Mouse (Mus musculus) granulocyte monocyte progenitor cell, adult 5-6 weeks (primary cell): ENCODE measurements at regions not wholly inside any gene's neighbourhood (a gene's known extent, or its start where the extent isn't known, plus 50 kb on each side); places are given as distances from the start of the nearest gene placed in this dataset.

Experiments
- ATAC-seq: replicated peaks from 2 replicates; pipeline ENCODE4 v1.8.0; 2016; ENCODE audit warnings: mild to moderate bottlenecking, moderate TSS enrichment, inconsistent platforms; ENCODE audit not compliant: poor library complexity, severe bottlenecking

GRCm38 (mm10) chr7:64060582-64060981, 93.1 kb upstream of the Trpm1 start:
- ATAC-seq = no peak

DNA sequence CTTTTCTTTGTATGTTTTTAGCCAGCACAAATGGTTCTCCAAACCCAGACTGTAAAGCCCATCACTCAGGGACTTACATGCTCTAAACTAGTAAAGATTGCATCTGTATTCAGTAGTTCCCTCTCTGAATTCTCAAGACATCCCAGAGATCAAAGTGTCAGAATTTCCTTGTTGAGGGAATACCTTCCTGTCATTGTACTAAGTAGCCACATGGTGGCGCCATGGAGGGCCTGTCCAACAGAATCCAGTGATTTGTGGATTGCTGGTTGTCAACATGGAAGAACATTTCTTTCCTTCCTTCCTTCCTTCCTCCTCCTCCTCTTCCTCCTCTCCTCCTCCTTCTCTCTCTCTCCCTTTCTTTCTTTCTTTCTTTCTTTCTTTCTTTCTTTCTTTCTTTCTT, 93.6 kb upstream of the Trpm1 start:
- ATAC-seq = 0 out of 2 replicates have a peak, but pooled peaks have one; percentile 33

DNA sequence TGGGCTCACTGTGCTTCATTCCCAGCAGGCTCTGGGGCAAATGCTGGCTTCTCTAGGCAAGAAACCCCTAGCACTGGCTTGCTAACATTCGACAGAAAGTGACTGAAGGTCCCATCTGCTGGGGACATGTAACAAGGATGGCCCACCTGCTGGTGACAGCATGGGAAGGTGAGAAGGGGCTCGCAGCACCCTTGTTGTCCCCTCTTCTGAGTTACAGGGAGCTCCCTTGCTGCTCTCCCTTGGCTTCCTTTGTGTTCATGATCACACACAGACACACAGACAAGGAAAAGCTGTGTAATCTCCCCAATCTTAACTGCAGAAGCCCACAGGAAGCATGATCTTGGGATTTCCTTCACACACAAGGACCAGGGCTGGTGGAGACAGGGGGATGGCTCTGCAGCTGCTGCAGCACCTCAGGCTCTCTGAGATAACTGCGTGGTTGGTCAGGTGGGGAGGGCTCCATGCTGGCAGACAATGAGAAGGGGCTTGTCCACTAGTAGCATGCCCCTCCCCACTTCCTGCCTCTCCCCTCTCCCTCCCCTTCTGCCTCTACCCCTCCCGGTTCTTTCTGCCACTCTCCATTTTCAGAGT, 95.3 kb upstream of the Trpm1 start:
- ATAC-seq = 0 out of 2 replicates have a peak, but pooled peaks have one; percentile 3

DNA sequence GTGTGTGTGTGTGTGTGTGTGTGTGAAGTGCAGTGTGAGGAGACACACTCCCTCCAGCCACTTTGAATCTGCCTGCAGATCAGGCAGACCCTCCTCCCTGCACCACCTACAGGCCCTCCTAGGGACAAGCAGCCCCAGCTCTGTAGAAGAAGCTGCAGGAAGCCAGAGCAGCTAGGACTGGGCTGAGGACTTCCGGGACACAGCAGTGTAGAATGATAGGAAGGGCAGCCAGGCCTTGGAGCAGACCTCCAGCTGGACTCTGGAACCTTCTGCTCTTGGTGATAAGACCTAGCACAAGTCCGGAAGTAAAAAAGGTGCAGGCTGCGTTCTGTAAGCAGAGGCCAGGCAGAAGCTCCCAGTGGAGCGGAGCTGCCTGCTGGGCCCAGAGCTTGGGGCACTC, 95.8 kb upstream of the Trpm1 start:
- ATAC-seq = peak; percentile 77

DNA sequence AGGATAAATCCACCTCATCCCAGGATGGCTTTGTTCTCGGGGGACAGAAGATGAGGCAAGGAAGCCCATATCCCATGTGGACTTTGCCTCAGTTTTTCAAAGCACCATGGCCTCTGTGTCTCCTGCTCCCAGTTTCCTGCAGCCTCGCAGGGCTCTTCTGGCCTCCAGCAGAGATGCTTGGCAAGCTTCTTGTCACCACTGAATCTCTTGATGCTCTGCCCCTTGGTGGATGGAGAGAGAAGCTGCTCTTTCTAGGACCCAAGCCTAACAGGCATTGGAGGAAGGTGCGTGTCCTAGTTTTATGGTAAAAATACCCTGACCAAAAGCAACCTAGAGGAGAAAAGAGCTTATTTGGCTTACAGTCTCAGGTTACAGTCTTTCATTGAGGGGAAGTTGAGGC, 97.1 kb upstream of the Trpm1 start:
- no peak for ATAC-seq

DNA sequence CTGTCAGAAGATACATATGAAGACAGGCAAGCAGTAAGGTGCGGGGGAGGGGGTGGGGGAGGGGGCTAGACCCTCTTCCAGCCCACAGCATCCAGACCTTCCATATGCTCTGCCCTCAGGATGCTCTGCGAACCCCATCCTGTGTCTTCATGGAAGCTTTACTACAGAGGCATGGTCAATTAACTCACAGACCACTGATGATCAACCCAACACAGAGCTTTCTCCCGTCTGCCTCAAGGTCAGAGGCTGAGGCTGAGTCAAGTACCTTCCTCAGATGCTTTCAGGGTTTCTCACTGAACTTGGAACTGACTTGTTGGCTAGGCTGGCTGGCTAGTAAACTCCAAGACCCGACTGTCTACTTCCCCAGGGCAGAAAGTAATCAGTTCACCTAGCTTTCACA, 98.6 kb upstream of the Trpm1 start:
- ATAC-seq = no peak

- ATAC-seq = peak; percentile 12
Observed at GRCm38 (mm10) chr7:64053766-64054165, 99.9 kb upstream of the Trpm1 start.

DNA sequence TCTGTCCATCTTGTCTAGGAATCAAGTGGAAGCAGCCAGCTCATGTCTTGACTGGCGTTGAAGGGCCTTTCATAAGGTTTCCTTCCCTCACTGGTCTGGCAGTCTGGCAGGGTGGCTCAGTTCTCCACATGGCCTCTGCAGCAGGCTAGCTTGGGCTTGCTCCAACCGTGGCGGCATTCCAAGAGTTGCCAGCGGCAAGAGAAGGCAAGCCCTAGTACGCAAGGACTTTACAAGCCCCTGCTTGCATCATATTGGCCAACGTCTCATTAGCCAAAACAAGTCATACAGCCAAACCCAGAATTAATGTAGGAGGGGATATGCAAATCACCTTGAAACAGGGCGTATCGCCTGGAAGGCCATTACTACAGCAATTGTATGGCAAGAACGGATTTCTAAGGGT, 101.2 kb upstream of the Trpm1 start:
- peak; percentile 21 for ATAC-seq

GRCm38 (mm10) chr7:64050826-64051401, 102.7 kb upstream of the Trpm1 start:
- peak; percentile 43 for ATAC-seq

- ATAC-seq = no peak
Observed at GRCm38 (mm10) chr7:64050246-64050645, 103.4 kb upstream of the Trpm1 start.

DNA sequence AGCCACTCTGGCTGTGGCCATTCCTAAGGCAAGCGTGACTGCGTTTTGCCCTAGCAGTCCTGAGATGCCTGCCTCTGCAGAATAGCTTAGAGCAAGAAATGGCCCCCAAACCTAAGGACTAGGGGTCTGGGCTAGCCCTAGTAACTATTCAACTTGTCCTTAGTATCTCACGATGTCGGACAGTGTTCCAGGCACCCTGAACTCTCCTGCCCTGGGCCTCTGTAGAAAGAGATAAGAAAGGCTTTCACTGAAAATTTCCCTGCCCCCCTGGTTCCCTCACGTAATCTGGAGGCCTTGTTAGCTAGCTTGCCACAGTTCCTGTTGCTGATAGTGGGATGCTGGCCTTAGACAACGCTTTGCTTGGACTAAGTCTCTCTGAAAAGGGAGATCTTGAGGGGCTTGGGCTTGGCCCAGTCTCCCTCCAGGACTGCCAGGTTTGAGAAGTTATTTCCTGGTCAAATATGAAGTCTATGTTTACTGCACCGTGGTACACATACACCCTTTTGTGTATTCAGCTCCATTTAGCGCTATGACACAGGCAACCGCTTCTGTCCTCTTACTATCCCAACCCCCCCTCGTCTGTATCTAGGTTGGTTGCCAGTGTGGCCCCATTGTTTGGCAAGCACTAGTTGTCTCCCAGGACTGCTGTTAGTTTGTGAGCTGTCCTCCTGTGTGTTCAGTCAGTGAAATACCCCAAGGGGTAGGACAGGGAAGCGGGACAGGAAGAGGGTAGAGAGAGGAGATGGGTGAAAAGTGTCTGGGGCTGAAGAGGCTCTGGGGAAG, 104.3 kb upstream of the Trpm1 start:
- ATAC-seq = peak; percentile 15

GRCm38 (mm10) chr7:64048452-64049182, 105.0 kb upstream of the Trpm1 start:
- ATAC-seq = peak; percentile 62

DNA sequence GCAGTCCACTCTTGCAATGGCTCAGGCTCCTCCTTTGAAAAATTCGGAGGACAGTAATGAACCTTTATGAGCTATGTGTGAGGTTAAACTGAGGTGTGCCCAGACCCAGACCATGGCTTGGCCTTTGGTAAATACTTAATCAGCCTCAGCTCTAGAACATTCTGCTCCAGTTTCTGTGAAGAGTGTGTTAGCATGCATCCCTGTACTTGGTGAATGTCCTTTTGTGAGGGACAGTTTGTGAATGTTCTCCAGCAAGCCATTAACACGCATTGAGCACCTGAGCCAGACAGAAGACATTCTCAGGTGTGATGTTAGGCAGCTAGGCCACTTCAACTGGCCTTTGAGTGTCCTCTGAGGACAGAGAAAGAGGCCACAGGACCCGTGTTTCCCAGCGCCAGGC, 105.8 kb upstream of the Trpm1 start:
- ATAC-seq = no peak

GRCm38 (mm10) chr7:64045292-64045691, 106.6 kb upstream of the Klf13 start:
- no peak for ATAC-seq

- peak; percentile 39 for ATAC-seq
Observed at GRCm38 (mm10) chr7:64042978-64043377, 104.3 kb upstream of the Klf13 start.

DNA sequence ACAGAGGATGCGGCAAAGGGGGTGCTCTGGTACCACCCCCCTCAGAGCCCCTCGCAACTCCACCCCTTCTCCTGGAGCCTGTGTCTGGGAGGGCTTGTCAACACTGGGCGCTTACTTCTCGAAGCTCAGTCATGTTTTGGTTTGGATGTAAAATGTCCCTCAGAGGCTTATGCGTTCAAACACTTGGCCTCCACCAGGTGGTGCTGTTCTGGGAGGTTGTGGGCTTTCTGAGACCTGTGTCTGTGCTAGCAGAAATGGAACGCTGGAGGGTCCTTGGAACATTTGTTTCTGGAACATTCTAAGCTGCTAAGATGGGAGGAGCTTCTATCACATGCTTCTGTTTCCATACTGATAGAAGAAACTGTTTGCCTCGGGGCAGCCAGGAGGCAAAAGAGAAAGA, 102.6 kb upstream of the Klf13 start:
- ATAC-seq = no peak

DNA sequence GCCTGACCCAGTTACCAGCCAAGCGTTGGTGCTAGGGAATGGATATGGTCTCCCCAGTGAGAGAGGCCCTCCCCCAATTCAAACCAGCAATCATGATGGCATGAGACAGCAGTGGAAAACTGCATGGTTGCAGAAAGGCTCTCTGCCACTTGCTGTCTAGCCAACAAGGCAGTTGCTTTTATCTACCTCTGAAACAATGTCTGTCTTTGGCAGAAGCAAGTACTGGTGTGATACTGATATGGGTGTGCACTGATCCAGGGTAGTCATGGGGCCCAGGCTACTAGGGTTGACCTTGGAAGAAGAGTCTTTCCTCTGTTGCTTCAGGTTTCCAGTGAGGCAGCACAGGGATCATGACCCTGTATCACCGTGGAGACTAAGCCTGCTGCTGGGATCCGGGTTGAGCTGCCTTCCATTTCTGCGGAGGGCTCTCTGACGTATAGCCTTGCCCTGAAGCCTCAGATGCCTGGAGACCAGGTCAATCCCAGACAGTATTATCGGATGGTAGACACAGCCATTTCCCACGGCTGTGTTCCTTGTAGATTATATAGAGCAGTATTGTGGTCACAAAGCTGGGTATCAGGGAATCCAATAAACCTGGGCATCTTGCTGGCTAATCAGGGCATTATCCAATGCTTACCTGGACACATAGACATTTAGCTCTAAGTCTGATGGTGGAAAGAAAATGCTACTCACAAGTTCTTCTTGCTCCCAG, 101.5 kb upstream of the Klf13 start:
- ATAC-seq = no peak

DNA sequence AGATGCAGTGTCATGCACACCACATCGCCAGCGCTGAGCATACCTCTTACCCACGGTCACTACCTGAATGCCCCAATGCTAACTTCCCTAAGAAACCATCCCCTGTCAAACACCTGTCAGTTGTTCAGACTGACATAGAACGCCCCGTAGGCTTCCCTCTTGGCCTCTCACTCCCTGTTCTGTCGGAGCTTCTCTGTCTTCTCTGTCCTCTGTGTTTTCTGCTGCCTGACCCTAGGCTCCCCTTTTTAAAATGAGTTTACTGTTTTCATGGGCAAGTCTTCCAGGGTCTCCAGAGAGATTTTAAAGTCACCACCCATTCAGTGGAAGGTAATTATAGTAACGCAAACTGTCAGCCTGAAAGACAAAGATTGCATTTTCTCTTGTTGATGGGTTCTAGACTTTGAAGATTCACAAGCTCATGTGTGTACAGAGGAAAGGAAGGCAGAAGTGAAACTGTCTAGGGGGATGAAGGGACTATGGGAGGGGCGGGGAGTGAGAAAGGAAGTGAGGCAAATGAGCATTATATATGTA, 99.1 kb upstream of the Klf13 start:
- peak; percentile 86 for ATAC-seq

- no peak for ATAC-seq
Observed at GRCm38 (mm10) chr7:64036154-64036553, 97.4 kb upstream of the Klf13 start.

GRCm38 (mm10) chr7:64035025-64035606, 96.4 kb upstream of the Klf13 start:
- no peak for ATAC-seq
